Mouse (Mus musculus): ENCODE data around the gene Bahd1. TPM values are rescaled to one million over a fixed set of nuclear protein-coding genes. Genes with fewer than 3 reads are reported as not detected.

Gene Bahd1
- total and polyA plus RNA-seq, 3 experiments: 14.1 to 37.8 (median 32.1) TPM

GRCm38 (mm10) chr2:118918543-118918942, 18.4 kb downstream of the Bahd1 start:
- no peak overlapping the region for H3K4me3 ChIP-seq (replicated peaks in 1 of 3; ENCODE audit: low read depth in 2 of 3, low read length in 2 of 3, poor library complexity in 1 of 3)
- peak; percentile 87 for DNase-seq (ENCODE audit: extremely low read depth)
- in situ Hi-C loops (cut with MboI; ENCODE audit: low pct_ligation_motif_present, low pct_unique_long_range_greater_than_20kb, low sequenced_read_pairs) (no loop called here), dilution Hi-C loops (cut with MboI; ENCODE audit: extremely low pct_ligation_motif_present, extremely low pct_unique_long_range_greater_than_20kb, low sequenced_read_pairs) (no loop called here)
- H3K27me3 ChIP-seq (replicated peaks): no peaks in the 10 kb centered on the region
- H3K9me3 ChIP-seq (replicated peaks; ENCODE audit: low read length): no peaks in the 10 kb centered on the region
- TF ChIP-seq POLR2A (IDR thresholded peaks at IDR 0.05; ENCODE audit: low read depth, low read length) (no peak), MXI1 (IDR thresholded peaks at IDR 0.05; ENCODE audit: low read depth, low read length) (peak; percentile 61; the same call in 1 of the 2 replicates), MYC (IDR thresholded peaks at IDR 0.05; ENCODE audit: low read depth, low read length) (peak; percentile 90), ETS1 (conservative IDR thresholded peaks at IDR 0.05; ENCODE audit: low read depth, low read length) (peak; percentile 91), CHD2 (IDR thresholded peaks at IDR 0.05; ENCODE audit: low read length) (peak; percentile 42; the same call in 1 of the 2 replicates), ZNF384 (IDR thresholded peaks at IDR 0.05; ENCODE audit: low read depth, low read length) (0 out of 2 replicates have a peak, but pooled peaks have one; percentile 7), MAFK (IDR thresholded peaks at IDR 0.05; ENCODE audit: insufficient replicate concordance, low read length) (peak; percentile 28; the same call in 1 of the 2 replicates), BHLHE40 (IDR thresholded peaks at IDR 0.05; ENCODE audit: low read depth, low read length) (peak; percentile 75), MAZ (IDR thresholded peaks at IDR 0.05; ENCODE audit: low read depth, low read length) (peak; percentile 82), MEF2A (IDR thresholded peaks at IDR 0.05; ENCODE audit: borderline replicate concordance, low read depth, low read length) (peak; percentile 67; the same call in 1 of the 2 replicates), CTCF (conservative IDR thresholded peaks at IDR 0.05 in 1 of 2, IDR thresholded peaks at IDR 0.05 in 1 of 2; ENCODE audit: low read depth in 2 of 2, low read length in 2 of 2) (no peak), CHD1 (IDR thresholded peaks at IDR 0.05; ENCODE audit: low read depth, low read length) (no peak), HCFC1 (IDR thresholded peaks at IDR 0.05; ENCODE audit: low read depth, low read length) (peak; percentile 27; the same call in 1 of the 2 replicates), ELF1 (IDR thresholded peaks at IDR 0.05; ENCODE audit: low read depth, low read length) (0 out of 2 replicates have a peak, but pooled peaks have one; percentile 36), USF2 (conservative IDR thresholded peaks at IDR 0.05; ENCODE audit: low read depth, low read length) (peak; percentile 73), SMC3 (IDR thresholded peaks at IDR 0.05; ENCODE audit: low read depth, low read length) (peak; percentile 18), NRF1 (IDR thresholded peaks at IDR 0.05; ENCODE audit: low read depth, low read length) (no peak), USF1 (IDR thresholded peaks at IDR 0.05; ENCODE audit: low read depth, low read length) (peak; percentile 75), EP300 (IDR thresholded peaks at IDR 0.05; ENCODE audit: low read length) (peak; percentile 89), SIN3A (IDR thresholded peaks at IDR 0.05; ENCODE audit: low read length) (peak; percentile 70; the same call in 1 of the 2 replicates), IRF4 (IDR thresholded peaks at IDR 0.05; ENCODE audit: low read depth, low read length) (peak; percentile 86), JUND (conservative IDR thresholded peaks at IDR 0.05; ENCODE audit: low read depth, low read length) (peak; percentile 93), TCF12 (IDR thresholded peaks at IDR 0.05; ENCODE audit: low read depth, low read length) (peak; percentile 76), TBP (conservative IDR thresholded peaks at IDR 0.05; ENCODE audit: low read depth, low read length) (no peak), JUN (IDR thresholded peaks at IDR 0.05; ENCODE audit: insufficient read depth, low read depth, low read length) (peak; percentile 94), UBTF (IDR thresholded peaks at IDR 0.05; ENCODE audit: low read depth, low read length) (no peak), RCOR1 (conservative IDR thresholded peaks at IDR 0.05; ENCODE audit: low read depth, low read length) (peak; percentile 60; the same call in 1 of the 2 replicates), KAT2A (IDR thresholded peaks at IDR 0.05; ENCODE audit: insufficient replicate concordance, low read length) (no peak), MAX (IDR thresholded peaks at IDR 0.05; ENCODE audit: low read length) (peak; percentile 75)
- peak overlapping the region; percentile 62 for H3K4me2 ChIP-seq (ENCODE audit: insufficient read depth, low read depth, poor library complexity, severe bottlenecking)
- H3K79me2 ChIP-seq (replicated peaks; ENCODE audit: control insufficient read depth, extremely low read depth, insufficient read depth, poor library complexity, severe bottlenecking): peaks cover 65% of the 10 kb centered on the region
- peaks cover 43 to 69% of the 10 kb centered on the region in 2 experiments for H3K4me1 ChIP-seq (ENCODE audit: control insufficient read depth in 1 of 2, insufficient read depth in 2 of 2)
- H3K9ac ChIP-seq (ENCODE audit: insufficient read depth, low read depth): no peak overlapping the region
- peak overlapping the region; percentile 88 for H3K27ac ChIP-seq (ENCODE audit: insufficient read depth, low read depth)
- peaks cover 59 to 91% of the 10 kb centered on the region in 2 experiments for H3K36me3 ChIP-seq (replicated peaks in 1 of 2; ENCODE audit: control insufficient read depth in 1 of 2, insufficient read depth in 1 of 2, low read length in 1 of 2)
